Mouse (Mus musculus) midbrain, embryonic 14.5 days (tissue): ENCODE results near the gene Caln1. TPM values are rescaled to one million over a fixed set of nuclear protein-coding genes. Genes with fewer than 3 reads are reported as not detected.

Experiments used
- ATAC-seq: fragments of 200-750 bp; cut with Nextera tagmentation; 2 replicates; pipeline ENCODE4 v1.8.0; 2017; ENCODE audit warnings: moderate number of reproducible peaks, moderate library complexity; ENCODE audit not compliant: low FRiP score, low TSS enrichment
- DNase-seq: peaks from one replicate; pipeline ENCODE4 v3.0.0-alpha.2; 2015
- H3K27ac ChIP-seq: fragments of 300-500 bp; sonication (generic); replicated peaks from 2 replicates; pipeline ENCODE4 v1.5.1; 2014; ENCODE audit warnings: mild to moderate bottlenecking, low read depth, low read length, moderate library complexity
- H3K27me3 ChIP-seq: fragments of 300-500 bp; sonication (generic); 2 replicates; pipeline ENCODE4 v1.6.1; 2014; ENCODE audit warnings: low read length, control low read depth, mixed read lengths; ENCODE audit not compliant: control insufficient read depth, insufficient read depth
- H3K36me3 ChIP-seq: fragments of 300-500 bp; sonication (generic); 2 replicates; pipeline ENCODE4 v1.6.1; 2014; ENCODE audit warnings: low read length, control low read depth; ENCODE audit not compliant: control insufficient read depth, insufficient read depth
- H3K4me1 ChIP-seq: fragments of 300-500 bp; sonication (generic); 2 replicates; pipeline ENCODE4 v1.6.1; 2014; ENCODE audit warnings: mild to moderate bottlenecking, antibody characterized with exemption, low read length, control low read depth; ENCODE audit not compliant: control insufficient read depth, insufficient read depth
- H3K4me2 ChIP-seq: fragments of 300-500 bp; sonication (generic); 2 replicates; pipeline ENCODE4 v1.6.1; 2014; ENCODE audit warnings: mild to moderate bottlenecking, low read length, moderate library complexity
- H3K4me3 ChIP-seq: fragments of 300-500 bp; sonication (generic); replicated peaks from 2 replicates; pipeline ENCODE4 v1.5.1; 2014; ENCODE audit warnings: low read depth, low read length
- H3K9ac ChIP-seq: fragments of 300-500 bp; sonication (generic); replicated peaks from 2 replicates; pipeline ENCODE4 v1.6.1; 2014; ENCODE audit warnings: mild to moderate bottlenecking, low read length, moderate library complexity
- H3K9me3 ChIP-seq: fragments of 300-500 bp; sonication (generic); 2 replicates; pipeline ENCODE4 v1.6.1; 2016; ENCODE audit warnings: low read length, control low read depth, mixed read lengths; ENCODE audit not compliant: control insufficient read depth
- WGBS: fragments of 180-500 bp; shearing (Covaris S2); extraction: QIAGEN DNeasy Blood & Tissue Kit; methylation state at CpG from one replicate; pipeline ENCODE4 v1.1.7; 2014; 5-methylcytosine and 5-hydroxymethylcytosine counted together
- polyA plus RNA-seq: library from polyadenylated mRNA; unstranded; fragments of >200 nt; fragmentation: Nextera tagmentation; extraction: Ambion mirVana; gene quantifications from 2 replicates; pipeline ENCODE4 v1.2.1, GENCODE M21; 2014

Gene Caln1
- polyA plus RNA-seq, 1 experiment from 2014 or later: 8.4 TPM

GRCm38 (mm10) chr5:130368236-130368635 is 1.0 kb upstream of the Caln1 start:
- H3K4me3 ChIP-seq: no peak overlapping the region
- no peaks in the 10 kb centered on the region for H3K4me1 ChIP-seq
- no peaks in the 10 kb centered on the region for H3K27me3 ChIP-seq
- no peak overlapping the region for H3K4me2 ChIP-seq
- DNase-seq (no peak), ATAC-seq (no peak)
- 79% methylated on average over 6 of the region's 6 CpGs for WGBS
- H3K9me3 ChIP-seq: no peaks in the 10 kb centered on the region
- H3K27ac ChIP-seq: no peak overlapping the region
- H3K36me3 ChIP-seq: no peaks in the 10 kb centered on the region
- no peak overlapping the region for H3K9ac ChIP-seq

GRCm38 (mm10) chr5:130375411-130375810 is 6.2 kb downstream of the Caln1 start:
- DNase-seq: no peak
- H3K27me3 ChIP-seq: no peaks in the 10 kb centered on the region
- no peak overlapping the region for H3K27ac ChIP-seq
- no peak overlapping the region for H3K4me2 ChIP-seq
- H3K9me3 ChIP-seq: no peaks in the 10 kb centered on the region
- H3K4me3 ChIP-seq: no peak overlapping the region
- no peaks in the 10 kb centered on the region for H3K36me3 ChIP-seq
- H3K9ac ChIP-seq: no peak overlapping the region
- H3K4me1 ChIP-seq: no peaks in the 10 kb centered on the region
- ATAC-seq: no peak
- WGBS: 92% methylated on average over 3 of the region's 3 CpGs

- DNase-seq (peak; percentile 54), ATAC-seq (no peak)
- H3K4me3 ChIP-seq: peak within 1 kb of the TSS; percentile 18
- no peaks in the 10 kb centered on the region for H3K4me1 ChIP-seq
- WGBS: 16% methylated on average over 13 of the region's 13 CpGs
- no peaks in the 10 kb centered on the region for H3K9me3 ChIP-seq
- no peaks in the 10 kb centered on the region for H3K27me3 ChIP-seq
- peak within 1 kb of the TSS; percentile 46 for H3K4me2 ChIP-seq
- no peak within 1 kb of the TSS for H3K27ac ChIP-seq
- H3K9ac ChIP-seq: peak within 1 kb of the TSS; percentile 36
- no peaks in the 10 kb centered on the region for H3K36me3 ChIP-seq
These were observed 15.1 kb downstream of the Caln1 start, which contains the start of gene A330070K13Rik for GRCm38 (mm10) chr5:130384222-130384912. A330070K13Rik (minus strand) TSS chr5:130384631.

- H3K27me3 ChIP-seq: no peaks in the 10 kb centered on the region
- H3K4me3 ChIP-seq: no peak overlapping the region
- no peaks in the 10 kb centered on the region for H3K36me3 ChIP-seq
- ATAC-seq (no peak), DNase-seq (no peak)
- H3K9me3 ChIP-seq: no peaks in the 10 kb centered on the region
- H3K9ac ChIP-seq: no peak overlapping the region
- 57% methylated on average over 7 of the region's 7 CpGs for WGBS
- no peaks in the 10 kb centered on the region for H3K4me1 ChIP-seq
- no peak overlapping the region for H3K27ac ChIP-seq
- no peak overlapping the region for H3K4me2 ChIP-seq
These were observed 17.2 kb downstream of the Caln1 start for GRCm38 (mm10) chr5:130386418-130386817.

GRCm38 (mm10) chr5:130393618-130394355 is 24.5 kb downstream of the Caln1 start:
- 50% methylated on average over 8 of the region's 8 CpGs for WGBS
- Histone ChIP-seq H3K9ac (no peak overlapping the region), H3K36me3 (no peaks in the 10 kb centered on the region), H3K4me2 (no peak overlapping the region), H3K4me3 (no peak overlapping the region), H3K27me3 (no peaks in the 10 kb centered on the region), H3K27ac (no peak overlapping the region), H3K4me1 (peaks cover 3% of the 10 kb centered on the region; the same call in 1 of the 2 replicates), H3K9me3 (no peaks in the 10 kb centered on the region)
- DNase-seq (no peak), ATAC-seq (no peak)

GRCm38 (mm10) chr5:130394386-130394785 is 25.1 kb downstream of the Caln1 start:
- Histone ChIP-seq H3K4me3 (no peak overlapping the region), H3K36me3 (no peaks in the 10 kb centered on the region), H3K4me2 (no peak overlapping the region), H3K27me3 (no peaks in the 10 kb centered on the region), H3K9ac (no peak overlapping the region), H3K4me1 (peaks cover 3% of the 10 kb centered on the region; the same call in 1 of the 2 replicates), H3K27ac (no peak overlapping the region), H3K9me3 (no peaks in the 10 kb centered on the region)
- ATAC-seq (no peak), DNase-seq (no peak)
- 81% methylated on average over 8 of the region's 8 CpGs for WGBS

- 81% methylated on average over 6 of the region's 6 CpGs for WGBS
- ATAC-seq (no peak), DNase-seq (no peak)
- Histone ChIP-seq H3K9ac (no peak overlapping the region), H3K4me3 (no peak overlapping the region), H3K27me3 (no peaks in the 10 kb centered on the region), H3K4me1 (peaks cover 3% of the 10 kb centered on the region; the same call in 1 of the 2 replicates), H3K4me2 (no peak overlapping the region), H3K27ac (no peak overlapping the region), H3K36me3 (no peaks in the 10 kb centered on the region), H3K9me3 (no peaks in the 10 kb centered on the region)
These were observed 25.9 kb downstream of the Caln1 start for GRCm38 (mm10) chr5:130395142-130395541.

GRCm38 (mm10) chr5:130400136-130400917 is 31.1 kb downstream of the Caln1 start:
- H3K27me3 ChIP-seq: no peaks in the 10 kb centered on the region
- H3K9me3 ChIP-seq: no peaks in the 10 kb centered on the region
- no peaks in the 10 kb centered on the region for H3K36me3 ChIP-seq
- H3K4me1 ChIP-seq: no peaks in the 10 kb centered on the region
- DNase-seq (no peak), ATAC-seq (no peak)
- H3K4me3 ChIP-seq: no peak overlapping the region
- no peak overlapping the region for H3K9ac ChIP-seq
- H3K27ac ChIP-seq: no peak overlapping the region
- no peak overlapping the region for H3K4me2 ChIP-seq
- 93% methylated on average over 8 of the region's 8 CpGs for whole genome bisulfite sequencing
